Mouse (Mus musculus) embryo, embryonic 10 days (tissue): Measurements from ENCODE around the gene Garem2.

Experiments used
- DNase-seq: peaks from one replicate; pipeline ENCODE4 v3.0.0-alpha.2; 2015; ENCODE audit warnings: low spot score

Garem2 gene

GRCm38 (mm10) chr5:30153222-30153621, 48.3 kb downstream of the Garem2 start:
- DNase-seq = no peak

GRCm38 (mm10) chr5:30154013-30154412, 49.1 kb downstream of the Garem2 start:
- DNase-seq = peak; percentile 51

GRCm38 (mm10) chr5:30154474-30155394, 49.8 kb downstream of the Garem2 start, which contains the start of the genes Hadha and Hadhb:
Hadha (minus strand) TSS chr5:30155162.
Hadhb (plus strand) TSS chr5:30155248.
- DNase-seq = peak; percentile 91

- DNase-seq = no peak
Measured at GRCm38 (mm10) chr5:30155395-30155792, 50.4 kb downstream of the Garem2 start.

GRCm38 (mm10) chr5:30155821-30156629, 51.1 kb downstream of the Garem2 start:
- no peak for DNase-seq

- DNase-seq = no peak
Measured at GRCm38 (mm10) chr5:30159601-30160000, 54.6 kb downstream of the Garem2 start.

GRCm38 (mm10) chr5:30161836-30162235, 56.9 kb downstream of the Garem2 start:
- DNase-seq = no peak

- DNase-seq = no peak
Measured at GRCm38 (mm10) chr5:30162339-30162738, 57.4 kb downstream of the Garem2 start.

GRCm38 (mm10) chr5:30165234-30165946, 60.4 kb downstream of the Garem2 start:
- DNase-seq = no peak
